Mouse (Mus musculus) forebrain, embryonic 12.5 days (tissue): ENCODE measurements around the gene Ablim1. TPM values are rescaled to one million over a fixed set of nuclear protein-coding genes. Genes with fewer than 3 reads are reported as not detected.
A peak's percentile ranks its signal among the peaks of the same experiment; 100 is the strongest.

Source experiments
- ATAC-seq: fragments of 200-750 bp; cut with Nextera tagmentation; 2 replicates; pipeline ENCODE4 v1.8.0; 2017; ENCODE audit warnings: moderate TSS enrichment; ENCODE audit not compliant: low FRiP score
- H3K27ac ChIP-seq: fragments of 300-500 bp; sonication (generic); 2 replicates; pipeline ENCODE4 v1.5.1; 2016; ENCODE audit warnings: mild to moderate bottlenecking
- H3K27me3 ChIP-seq: fragments of 300-500 bp; sonication (generic); 2 replicates; pipeline ENCODE4 v1.6.1; 2016; ENCODE audit warnings: mild to moderate bottlenecking
- H3K36me3 ChIP-seq: fragments of 300-500 bp; sonication (generic); replicated peaks from 2 replicates; pipeline ENCODE4 v1.6.1; 2016; ENCODE audit warnings: mild to moderate bottlenecking
- H3K4me1 ChIP-seq: fragments of 300-500 bp; sonication (generic); 2 replicates; pipeline ENCODE4 v1.6.1; 2016
- H3K4me2 ChIP-seq: fragments of 300-500 bp; sonication (generic); 2 replicates; pipeline ENCODE4 v1.6.1; 2016; ENCODE audit warnings: mild to moderate bottlenecking, moderate library complexity
- H3K4me3 ChIP-seq: fragments of 300-500 bp; sonication (generic); replicated peaks from 2 replicates; pipeline ENCODE4 v1.5.1; 2016; ENCODE audit warnings: mild to moderate bottlenecking
- H3K9ac ChIP-seq: fragments of 300-500 bp; sonication (generic); 2 replicates; pipeline ENCODE4 v1.6.1; 2016; ENCODE audit warnings: mild to moderate bottlenecking
- H3K9me3 ChIP-seq: fragments of 300-500 bp; sonication (generic); 2 replicates; pipeline ENCODE4 v1.6.1; 2016
- WGBS: fragments of 180-500 bp; shearing (Covaris S2); methylation state at CpG from one replicate; pipeline ENCODE4 v1.1.7; 2016; 5-methylcytosine and 5-hydroxymethylcytosine counted together
- polyA plus RNA-seq: library from polyadenylated mRNA; unstranded; fragments of >200 nt; fragmentation: Nextera tagmentation; extraction: Ambion mirVana; gene quantifications from 2 replicates; pipeline ENCODE4 v1.2.1, GENCODE M21; 2016

Ablim1 gene
- polyA plus RNA-seq, 1 experiment from 2014 or later: 17.7 TPM

DNA sequence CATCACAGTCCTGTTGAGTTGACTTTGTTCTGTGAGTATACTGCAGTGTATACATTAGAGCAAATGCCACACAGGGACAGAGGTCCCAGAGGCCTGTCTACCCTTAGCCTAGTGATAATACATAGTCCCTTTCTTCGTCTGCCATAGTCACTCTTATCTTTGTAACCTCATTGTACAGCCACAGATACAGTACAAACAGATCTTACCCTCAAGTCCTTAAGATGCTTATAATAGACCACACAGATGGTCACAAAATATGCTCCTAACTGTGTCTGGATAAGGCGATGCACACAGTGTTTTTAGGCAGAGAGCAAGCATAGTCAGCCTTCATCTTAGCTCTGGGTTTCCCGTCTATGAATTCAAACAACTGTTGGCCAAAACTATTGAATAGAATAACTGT, 1.9 kb upstream of the Ablim1 start:
- no peak for ATAC-seq
- Histone ChIP-seq H3K4me3 (no peak overlapping the region), H3K4me1 (peaks cover 15% of the 10 kb centered on the region), H3K4me2 (no peak overlapping the region), H3K36me3 (no peaks in the 10 kb centered on the region), H3K27me3 (peaks cover 41% of the 10 kb centered on the region), H3K27ac (no peak overlapping the region), H3K9me3 (no peaks in the 10 kb centered on the region), H3K9ac (no peak overlapping the region)
- WGBS: 95% methylated on average over 3 of the region's 3 CpGs

DNA sequence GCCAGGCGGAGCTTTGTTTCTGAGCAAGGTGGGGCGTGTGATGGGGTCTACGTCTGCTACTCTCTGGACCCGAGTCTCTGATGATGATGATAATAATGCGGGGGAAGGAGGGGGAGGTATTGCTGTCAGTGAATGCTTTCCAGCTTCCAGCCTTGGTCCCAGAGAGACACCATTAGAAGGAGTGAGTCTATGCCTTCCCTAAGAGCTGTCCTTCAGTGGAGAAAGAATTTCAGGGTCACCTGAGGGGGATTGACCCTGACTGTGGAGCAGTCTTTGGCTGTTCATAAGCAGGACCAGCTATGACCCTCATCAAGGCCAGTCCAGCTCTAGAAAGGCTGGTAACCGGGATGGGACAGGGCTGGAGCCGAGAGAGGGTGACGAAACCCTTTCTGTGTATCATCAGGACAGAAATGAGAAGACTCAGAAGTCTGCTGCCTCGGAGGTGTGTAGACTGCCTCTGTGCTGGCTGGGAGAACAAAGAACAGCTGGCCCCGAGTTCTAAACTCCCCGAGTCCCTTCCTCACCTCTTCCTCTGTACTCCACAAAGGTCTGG, 370 bp upstream of the Ablim1 start:
- H3K4me2 ChIP-seq: peak overlapping the region; percentile 94
- peaks cover 41% of the 10 kb centered on the region for H3K27me3 ChIP-seq
- 50% methylated on average over 11 of the region's 11 CpGs for WGBS
- H3K27ac ChIP-seq: no peak overlapping the region
- H3K9ac ChIP-seq: peak overlapping the region; percentile 65
- no peaks in the 10 kb centered on the region for H3K9me3 ChIP-seq
- peak; percentile 23; the same call in 1 of the 2 replicates for ATAC-seq
- peak overlapping the region; percentile 57 for H3K4me3 ChIP-seq
- peaks cover 15% of the 10 kb centered on the region for H3K4me1 ChIP-seq
- no peaks in the 10 kb centered on the region for H3K36me3 ChIP-seq

DNA sequence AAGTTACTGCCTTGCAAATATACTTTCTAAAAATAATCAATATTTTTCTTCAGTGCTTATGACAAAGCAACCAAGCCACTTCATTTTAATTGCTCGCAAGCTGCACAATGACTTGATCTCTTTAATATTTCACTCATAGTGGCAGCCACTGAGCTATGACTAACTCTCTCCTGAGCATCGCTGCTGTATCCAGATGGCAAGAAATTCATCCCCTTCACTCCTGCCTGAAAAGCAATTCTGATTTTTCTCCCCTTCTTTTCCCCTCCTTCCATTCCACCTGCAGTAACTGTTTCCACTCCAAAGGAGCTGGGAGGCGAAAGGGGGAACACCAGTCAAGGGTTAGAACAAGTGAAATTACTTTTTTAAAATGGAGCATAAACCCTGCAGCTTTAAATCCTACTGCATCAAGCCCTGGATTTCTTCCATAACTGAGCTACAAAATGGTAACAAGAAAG, 801 bp downstream of the Ablim1 start:
- 71% methylated on average over 3 of the region's 3 CpGs for WGBS
- Histone ChIP-seq H3K9me3 (no peaks in the 10 kb centered on the region), H3K27ac (no peak overlapping the region), H3K4me2 (peak overlapping the region; percentile 94), H3K27me3 (peaks cover 41% of the 10 kb centered on the region), H3K36me3 (no peaks in the 10 kb centered on the region), H3K9ac (no peak overlapping the region), H3K4me3 (peak overlapping the region; percentile 57), H3K4me1 (peaks cover 15% of the 10 kb centered on the region)
- ATAC-seq: no peak

DNA sequence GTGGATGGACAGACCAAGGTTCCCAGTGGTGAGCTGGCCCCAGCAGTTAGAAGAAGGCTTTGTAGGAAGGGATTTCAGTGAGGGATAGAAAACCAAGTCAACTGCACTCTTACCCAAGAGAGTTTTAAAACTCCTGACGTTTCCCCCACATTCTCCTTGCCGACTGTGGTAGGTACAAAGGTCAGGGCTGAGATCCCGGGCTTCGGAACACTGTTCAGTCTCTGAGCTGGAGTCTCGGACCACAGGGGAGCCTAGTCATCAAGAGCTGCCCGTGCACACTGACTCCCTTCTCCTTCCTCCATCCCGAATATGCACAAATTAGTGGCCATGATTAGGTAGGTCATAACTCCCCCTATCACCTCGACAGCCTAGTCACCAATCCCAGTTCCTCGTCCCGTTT, 1.5 kb downstream of the Ablim1 start:
- peaks cover 41% of the 10 kb centered on the region for H3K27me3 ChIP-seq
- H3K9ac ChIP-seq: no peak overlapping the region
- peaks cover 15% of the 10 kb centered on the region for H3K4me1 ChIP-seq
- no peak overlapping the region for H3K4me3 ChIP-seq
- H3K27ac ChIP-seq: no peak overlapping the region
- H3K4me2 ChIP-seq: no peak overlapping the region
- H3K9me3 ChIP-seq: no peaks in the 10 kb centered on the region
- no peaks in the 10 kb centered on the region for H3K36me3 ChIP-seq
- 82% methylated on average over 10 of the region's 10 CpGs for WGBS
- ATAC-seq: no peak

DNA sequence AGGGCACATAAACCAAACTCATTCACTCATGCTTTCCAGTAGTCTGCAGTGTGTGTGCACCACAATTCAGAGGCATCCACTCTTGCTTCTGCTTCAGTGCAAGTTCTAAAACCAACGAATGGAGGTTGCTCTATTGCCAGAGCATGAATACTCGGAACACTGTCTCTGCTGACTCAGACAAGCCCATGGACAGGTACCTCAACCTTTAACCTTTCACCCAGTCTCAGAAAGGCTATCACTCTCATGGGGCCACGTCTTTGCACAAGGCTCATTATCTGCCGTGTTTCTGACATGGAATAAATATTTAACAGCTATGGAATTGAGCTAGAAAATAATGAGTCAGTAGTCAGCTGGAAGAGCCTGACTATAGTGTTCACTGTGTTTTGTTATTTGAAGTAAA, 4.7 kb downstream of the Ablim1 start:
- Histone ChIP-seq H3K4me2 (no peak overlapping the region), H3K36me3 (no peaks in the 10 kb centered on the region), H3K4me1 (peaks cover 12% of the 10 kb centered on the region), H3K27me3 (peaks cover 24% of the 10 kb centered on the region), H3K27ac (no peak overlapping the region), H3K9ac (no peak overlapping the region), H3K9me3 (no peaks in the 10 kb centered on the region), H3K4me3 (no peak overlapping the region)
- ATAC-seq: no peak
- 76% methylated on average over 4 of the region's 4 CpGs for WGBS

DNA sequence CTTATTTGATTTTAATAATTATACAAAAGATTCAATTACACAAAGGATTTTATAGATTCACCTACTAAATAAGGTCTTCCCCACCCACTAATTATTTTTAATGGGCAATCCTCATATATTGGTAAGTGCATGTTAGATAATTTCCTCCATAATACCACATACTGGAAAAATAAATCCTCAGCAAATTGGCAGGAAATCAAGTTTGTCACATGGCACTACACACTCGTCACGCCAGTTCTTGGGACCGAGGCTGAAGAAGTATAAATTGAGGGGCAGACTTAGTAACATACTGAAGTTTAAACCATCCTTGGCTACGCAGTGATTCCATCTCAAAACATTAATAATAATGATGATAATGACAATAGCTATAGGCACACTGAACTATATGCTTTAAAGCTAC, 8.1 kb downstream of the Ablim1 start:
- WGBS: 83% methylated on average over 4 of the region's 4 CpGs

DNA sequence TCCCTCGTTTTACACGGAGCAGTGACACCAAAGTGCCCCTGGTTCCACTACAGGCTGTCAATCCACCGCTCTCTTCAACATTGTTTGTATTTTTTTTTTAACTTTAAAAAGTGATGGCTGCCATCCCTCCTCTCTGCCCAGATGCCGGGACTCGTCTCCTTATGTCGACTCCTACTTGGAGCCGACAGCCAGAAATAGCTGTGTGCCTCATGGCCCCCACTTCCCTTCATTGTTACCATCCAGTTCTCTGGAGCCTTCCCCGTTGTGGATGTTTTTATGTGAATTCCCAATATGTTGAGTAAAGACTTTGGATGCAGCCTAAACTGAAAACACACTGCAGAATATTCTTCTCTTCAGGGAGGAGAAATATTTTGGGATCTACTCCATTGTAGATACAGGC, 8.7 kb downstream of the Ablim1 start:
- peaks cover 3% of the 10 kb centered on the region; the same call in 1 of the 2 replicates for H3K4me1 ChIP-seq
- H3K36me3 ChIP-seq: no peaks in the 10 kb centered on the region
- WGBS: 84% methylated on average over 8 of the region's 8 CpGs
- no peak for ATAC-seq
- no peak overlapping the region for H3K9ac ChIP-seq
- no peak overlapping the region for H3K4me2 ChIP-seq
- no peaks in the 10 kb centered on the region for H3K27me3 ChIP-seq
- no peak overlapping the region for H3K27ac ChIP-seq
- H3K9me3 ChIP-seq: no peaks in the 10 kb centered on the region
- no peak overlapping the region for H3K4me3 ChIP-seq

More for the DNA sequence above, 8.1 kb downstream of the Ablim1 start:
- no peak overlapping the region for H3K27ac ChIP-seq
- H3K9me3 ChIP-seq: no peaks in the 10 kb centered on the region
- H3K4me2 ChIP-seq: no peak overlapping the region
- no peak overlapping the region for H3K9ac ChIP-seq
- H3K27me3 ChIP-seq: no peaks in the 10 kb centered on the region
- H3K4me1 ChIP-seq: peaks cover 3% of the 10 kb centered on the region; the same call in 1 of the 2 replicates
- no peak overlapping the region for H3K4me3 ChIP-seq
- ATAC-seq: no peak
- no peaks in the 10 kb centered on the region for H3K36me3 ChIP-seq

DNA sequence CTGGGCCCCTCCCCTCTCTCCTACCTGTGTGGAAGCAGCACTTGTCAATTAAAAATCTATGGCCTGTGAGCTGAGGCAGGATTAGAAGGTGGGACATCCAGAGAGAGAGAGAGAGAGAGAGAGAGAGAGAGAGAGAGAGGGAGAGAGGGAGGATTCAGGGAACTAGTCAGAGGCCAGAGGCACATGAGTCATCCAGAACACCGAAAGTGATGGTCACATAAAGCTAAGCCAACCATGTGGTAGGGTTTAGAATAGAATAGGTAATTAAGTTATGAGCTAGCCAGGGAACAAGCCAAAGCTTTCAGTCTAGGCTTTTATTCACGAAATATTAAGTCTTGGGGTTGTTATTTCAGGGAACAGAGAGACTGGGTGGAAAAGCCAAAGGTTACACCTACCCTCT, 10.1 kb downstream of the Ablim1 start:
- Histone ChIP-seq H3K27ac (no peak overlapping the region), H3K36me3 (no peaks in the 10 kb centered on the region), H3K9me3 (no peaks in the 10 kb centered on the region), H3K4me2 (no peak overlapping the region), H3K4me3 (no peak overlapping the region), H3K4me1 (peaks cover 3% of the 10 kb centered on the region; the same call in 1 of the 2 replicates), H3K27me3 (no peaks in the 10 kb centered on the region), H3K9ac (no peak overlapping the region)
- no peak for ATAC-seq
- WGBS: 77% methylated on average over 2 of the region's 2 CpGs

DNA sequence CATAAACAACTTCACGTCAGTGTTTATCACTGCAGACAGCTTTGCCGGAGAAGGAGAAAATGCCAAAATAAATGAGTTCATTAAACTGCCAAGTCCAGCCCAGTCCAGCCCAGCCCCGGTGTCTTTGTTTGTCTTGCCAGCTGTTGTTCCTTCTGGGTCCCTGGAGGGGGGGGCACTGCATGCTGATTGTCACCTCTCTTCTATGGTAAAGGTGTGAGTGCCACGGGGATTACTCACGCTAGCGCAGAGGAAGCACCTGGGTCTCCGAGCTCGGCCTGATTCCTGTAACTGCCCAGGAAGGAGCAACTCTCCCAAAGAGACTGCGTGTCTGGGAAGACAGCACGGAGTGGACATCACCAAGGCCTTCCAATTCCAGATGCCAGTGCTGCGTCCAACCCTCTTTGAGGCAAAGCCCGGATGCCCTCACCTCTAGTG, 12.7 kb downstream of the Ablim1 start:
- Histone ChIP-seq H3K4me1 (peaks cover 3% of the 10 kb centered on the region; the same call in 1 of the 2 replicates), H3K27ac (no peak overlapping the region), H3K4me2 (no peak overlapping the region), H3K4me3 (no peak overlapping the region), H3K27me3 (no peaks in the 10 kb centered on the region), H3K9ac (no peak overlapping the region), H3K9me3 (no peaks in the 10 kb centered on the region), H3K36me3 (no peaks in the 10 kb centered on the region)
- ATAC-seq: no peak
- 75% methylated on average over 12 of the region's 12 CpGs for WGBS

DNA sequence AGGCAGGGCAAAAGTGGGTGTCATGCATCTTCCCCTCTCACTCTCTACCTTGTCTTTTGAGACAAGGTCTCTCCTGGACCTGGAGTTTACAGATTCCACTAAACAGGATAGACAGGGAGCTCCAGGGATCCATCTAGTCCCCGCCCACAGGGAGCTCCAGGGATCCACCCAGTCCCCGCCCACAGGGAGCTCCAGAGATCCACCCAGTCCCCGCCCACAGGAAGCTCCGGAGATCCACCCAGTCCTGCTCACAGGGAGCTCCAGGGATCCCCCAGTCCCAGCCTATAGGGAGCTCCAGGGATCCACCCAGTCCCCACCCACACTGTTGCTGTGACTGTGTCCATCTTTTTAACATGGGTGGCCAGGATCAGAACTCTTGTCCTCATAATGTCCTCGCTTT, 16.7 kb downstream of the Ablim1 start:
- no peak overlapping the region for H3K27ac ChIP-seq
- ATAC-seq: no peak
- H3K4me3 ChIP-seq: no peak overlapping the region
- H3K36me3 ChIP-seq: no peaks in the 10 kb centered on the region
- H3K9ac ChIP-seq: no peak overlapping the region
- no peaks in the 10 kb centered on the region for H3K9me3 ChIP-seq
- WGBS: 71% methylated on average over 5 of the region's 5 CpGs
- peaks cover 3% of the 10 kb centered on the region; the same call in 1 of the 2 replicates for H3K4me1 ChIP-seq
- H3K27me3 ChIP-seq: no peaks in the 10 kb centered on the region
- no peak overlapping the region for H3K4me2 ChIP-seq

DNA sequence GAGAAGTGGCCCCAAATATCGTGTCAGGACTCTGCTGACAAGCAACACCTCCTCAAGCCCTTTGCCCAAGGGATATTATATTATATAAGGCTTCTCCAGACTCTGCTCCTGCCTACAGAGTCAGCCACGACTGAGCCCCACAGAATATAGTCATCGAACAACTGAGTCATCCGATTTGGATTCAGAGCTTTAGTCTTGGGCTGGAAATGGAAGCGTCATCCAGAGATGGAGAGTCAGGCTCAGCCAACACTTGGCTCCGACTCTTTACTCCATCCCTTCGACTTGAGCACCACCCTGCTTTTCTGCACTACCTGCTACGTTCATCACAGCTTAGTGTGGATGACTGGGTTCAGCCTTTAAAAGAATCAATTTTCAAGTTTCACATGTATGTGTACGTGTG, 17.3 kb downstream of the Ablim1 start:
- no peak overlapping the region for H3K4me3 ChIP-seq
- no peak overlapping the region for H3K4me2 ChIP-seq
- H3K9ac ChIP-seq: no peak overlapping the region
- peaks cover 3% of the 10 kb centered on the region; the same call in 1 of the 2 replicates for H3K4me1 ChIP-seq
- no peak for ATAC-seq
- H3K27me3 ChIP-seq: no peaks in the 10 kb centered on the region
- H3K27ac ChIP-seq: no peak overlapping the region
- no peaks in the 10 kb centered on the region for H3K9me3 ChIP-seq
- WGBS: 90% methylated on average over 9 of the region's 9 CpGs
- no peaks in the 10 kb centered on the region for H3K36me3 ChIP-seq

DNA sequence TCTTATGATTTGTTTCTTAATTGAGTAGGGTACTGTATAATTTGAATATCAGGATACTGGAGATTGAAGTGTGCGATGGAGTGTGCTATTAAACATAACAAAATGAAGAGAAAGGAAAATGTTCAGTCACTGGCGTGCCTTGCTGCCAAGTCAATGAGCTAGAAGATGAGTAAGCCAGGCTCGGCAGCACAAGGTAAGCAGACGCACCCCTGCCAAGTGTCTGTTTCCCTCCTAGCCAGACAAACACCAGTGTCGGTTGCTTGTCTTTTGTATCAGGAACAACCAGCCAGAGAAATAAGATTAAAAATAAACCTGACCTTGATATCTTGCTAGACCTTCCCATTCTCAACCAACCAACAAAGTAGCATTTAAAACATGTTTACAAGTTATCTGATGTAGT, 18.2 kb downstream of the Ablim1 start:
- Histone ChIP-seq H3K4me3 (no peak overlapping the region), H3K9me3 (no peaks in the 10 kb centered on the region), H3K4me1 (no peaks in the 10 kb centered on the region), H3K27me3 (no peaks in the 10 kb centered on the region), H3K36me3 (no peaks in the 10 kb centered on the region), H3K4me2 (no peak overlapping the region), H3K9ac (no peak overlapping the region), H3K27ac (no peak overlapping the region)
- no peak for ATAC-seq
- WGBS: 88% methylated on average over 5 of the region's 5 CpGs

DNA sequence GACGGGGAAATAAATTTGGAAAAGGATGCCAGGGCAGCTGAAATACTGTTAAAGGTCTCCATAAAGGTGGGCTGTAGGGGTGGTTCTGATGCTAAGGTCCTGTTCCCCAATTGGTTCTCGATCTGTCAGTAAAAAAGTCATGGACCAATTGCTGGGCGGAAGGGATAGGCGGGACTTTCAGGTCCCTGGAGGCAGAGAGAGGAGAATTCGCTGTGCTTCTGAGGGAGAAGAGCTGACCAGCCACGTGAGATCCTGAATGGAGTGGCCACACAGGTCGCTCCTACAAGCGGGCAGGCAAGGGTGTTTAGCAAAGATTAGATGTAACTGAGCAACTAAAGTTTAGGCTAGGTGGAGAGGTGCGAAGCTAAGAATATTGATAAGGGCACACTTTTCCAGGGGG, 19.2 kb downstream of the Ablim1 start:
- Histone ChIP-seq H3K9me3 (no peaks in the 10 kb centered on the region), H3K9ac (no peak overlapping the region), H3K4me3 (no peak overlapping the region), H3K36me3 (no peaks in the 10 kb centered on the region), H3K27ac (no peak overlapping the region), H3K27me3 (no peaks in the 10 kb centered on the region), H3K4me2 (no peak overlapping the region), H3K4me1 (no peaks in the 10 kb centered on the region)
- ATAC-seq: no peak
- WGBS: 71% methylated on average over 9 of the region's 9 CpGs
